In genomic region chr8:4677265-4678217, GRCm38 (mm10) we compare ENCODE assay signal across 8 mouse cellular contexts.
DNase-seq lines count a peak whose midpoint lies in the region; ATAC-seq and TF ChIP-seq lines count a peak whose summit lies in the region.

No protein-coding gene starts in this region.

- H3K9me3 ChIP-seq in forebrain, embryonic 10.5 days = peaks cover 28% of the 10 kb centered on the region
- no peaks in the 10 kb centered on the region for H3K9me3 ChIP-seq in heart, embryonic 15.5 days (replicated peaks)
- peaks cover 3% of the 10 kb centered on the region for H3K9me3 ChIP-seq in liver, embryonic 14.5 days (ENCODE audit: control insufficient read depth, low read length)
- H3K9me3 ChIP-seq in neural tube, embryonic 11.5 days (ENCODE audit: control insufficient read depth, low read length) = no peaks in the 10 kb centered on the region
- no peaks in the 10 kb centered on the region for H3K9me3 ChIP-seq in stomach, postnatal 0 days (ENCODE audit: control insufficient read depth, low read length)

- H3K27ac ChIP-seq in forebrain, embryonic 10.5 days = peak overlapping the region; percentile 95
- H3K27ac ChIP-seq in heart, embryonic 15.5 days = peak overlapping the region; percentile 98
- peak overlapping the region; percentile 81 for H3K27ac ChIP-seq in liver, embryonic 14.5 days
- H3K27ac ChIP-seq in neural tube, embryonic 11.5 days (ENCODE audit: low read depth, low read length) = peak overlapping the region; percentile 90
- H3K27ac ChIP-seq in stomach, postnatal 0 days (replicated peaks) = peak overlapping the region; percentile 98

- no peak; the same call in 1 of the 2 replicates for TF ChIP-seq CTCF in liver, embryonic 14.5 days (IDR thresholded peaks at IDR 0.05; ENCODE audit: low read depth)
- peak; percentile 41; the same call in 1 of the 2 replicates for TF ChIP-seq CTCF in stomach, postnatal 0 days (IDR thresholded peaks at IDR 0.05; ENCODE audit: low read depth)

- peak overlapping the region; percentile 72 for H3K4me3 ChIP-seq in forebrain, embryonic 10.5 days
- peak overlapping the region; percentile 83 for H3K4me3 ChIP-seq in heart, embryonic 15.5 days
- peak overlapping the region; percentile 71 to 88 for H3K4me3 ChIP-seq in liver, embryonic 14.5 days (ENCODE audit: insufficient read depth in 1 of 2, low read depth in 2 of 2, low read length in 2 of 2)
- peak overlapping the region; percentile 49 for H3K4me3 ChIP-seq in neural tube, embryonic 11.5 days (ENCODE audit: low read depth, low read length)
- H3K4me3 ChIP-seq in stomach, postnatal 0 days (ENCODE audit: low read depth, low read length) = peak overlapping the region; percentile 63

- DNase-seq in CD8-positive naive resting alpha-beta T cell, adult 2 months (ENCODE audit: low read depth in 2 of 2, low spot score in 2 of 2) = peak; percentile 94 to 96
- DNase-seq in c-Kit-positive CD71-negative TER-119-negative erythroid progenitor cells, embryonic 14.5 days (ENCODE audit: low read depth) = peak; percentile 88
- peak; percentile 97 for DNase-seq in forebrain, embryonic 10.5 days (ENCODE audit: extremely low spot score, low spot score)
- peak; percentile 99 for DNase-seq in kidney, postnatal 25 days
- DNase-seq in liver, embryonic 14.5 days (ENCODE audit: low read depth in 3 of 3, low spot score in 3 of 3) = peak; percentile 90 to 94 (median 92)
- peak; percentile 96 for DNase-seq in neural tube, embryonic 11.5 days (ENCODE audit: low spot score)
- DNase-seq in stomach, postnatal 0 days (ENCODE audit: low spot score) = peak; percentile 98

- under 1% methylated on average over 72 of the region's 72 CpGs for WGBS in forebrain, embryonic 10.5 days
- WGBS in heart, embryonic 15.5 days = under 1% methylated on average over 72 of the region's 72 CpGs
- under 1% methylated on average over 72 of the region's 72 CpGs for WGBS in liver, embryonic 14.5 days (ENCODE audit: insufficient replicate concordance)
- under 1% methylated on average over 72 of the region's 72 CpGs for WGBS in neural tube, embryonic 11.5 days
- WGBS in stomach, postnatal 0 days = under 1% methylated on average over 72 of the region's 72 CpGs

- TF ChIP-seq EP300 in liver, embryonic 14.5 days (IDR thresholded peaks at IDR 0.05; ENCODE audit: low read depth) = no peak
- no peak for TF ChIP-seq EP300 in stomach, postnatal 0 days (optimal IDR thresholded peaks at IDR 0.05)

- ATAC-seq in heart, embryonic 15.5 days (replicated peaks; ENCODE audit: insufficient number of reproducible peaks, insufficient read depth, low FRiP score, low read depth) = peak; percentile 94
- ATAC-seq in liver, embryonic 14.5 days (ENCODE audit: insufficient read depth) = peak; percentile 93
- peak; percentile 92 for ATAC-seq in neural tube, embryonic 11.5 days (ENCODE audit: insufficient read depth, low FRiP score, low TSS enrichment)
- ATAC-seq in stomach, postnatal 0 days (ENCODE audit: low FRiP score, low TSS enrichment) = peak; percentile 96

- H3K4me2 ChIP-seq in heart, embryonic 15.5 days = peak overlapping the region; percentile 74
- peak overlapping the region; percentile 89 for H3K4me2 ChIP-seq in liver, embryonic 14.5 days (ENCODE audit: low read depth)
- peak overlapping the region; percentile 52 for H3K4me2 ChIP-seq in neural tube, embryonic 11.5 days (ENCODE audit: low read depth)
- H3K4me2 ChIP-seq in stomach, postnatal 0 days (replicated peaks; ENCODE audit: low read depth) = peak overlapping the region; percentile 64

- no peaks in the 10 kb centered on the region for H3K27me3 ChIP-seq in forebrain, embryonic 10.5 days (ENCODE audit: poor library complexity, severe bottlenecking)
- H3K27me3 ChIP-seq in heart, embryonic 15.5 days = no peaks in the 10 kb centered on the region
- H3K27me3 ChIP-seq in liver, embryonic 14.5 days (ENCODE audit: control insufficient read depth, insufficient read depth, low read length) = no peaks in the 10 kb centered on the region
- H3K27me3 ChIP-seq in neural tube, embryonic 11.5 days (ENCODE audit: control insufficient read depth, insufficient read depth, low read length) = no peaks in the 10 kb centered on the region
- H3K27me3 ChIP-seq in stomach, postnatal 0 days (ENCODE audit: control insufficient read depth, insufficient read depth, low read length) = no peaks in the 10 kb centered on the region

- H3K4me1 ChIP-seq in forebrain, embryonic 10.5 days = peaks cover 6% of the 10 kb centered on the region
- peaks cover 3% of the 10 kb centered on the region; the same call in 1 of the 2 replicates for H3K4me1 ChIP-seq in heart, embryonic 15.5 days (replicated peaks)
- H3K4me1 ChIP-seq in liver, embryonic 14.5 days (replicated peaks; ENCODE audit: control insufficient read depth in 2 of 2, insufficient read depth in 2 of 2, low read length in 1 of 2) = peaks cover 5% of the 10 kb centered on the region in 2 experiments; a peak in 2 of 4 replicates
- H3K4me1 ChIP-seq in neural tube, embryonic 11.5 days (ENCODE audit: control insufficient read depth, insufficient read depth, low read length) = no peaks in the 10 kb centered on the region
- H3K4me1 ChIP-seq in stomach, postnatal 0 days (replicated peaks; ENCODE audit: control insufficient read depth, insufficient read depth) = no peaks in the 10 kb centered on the region

- H3K9ac ChIP-seq in heart, embryonic 15.5 days = peak overlapping the region; percentile 73
- peak overlapping the region; percentile 71 for H3K9ac ChIP-seq in liver, embryonic 14.5 days (replicated peaks)
- peak overlapping the region; percentile 79 for H3K9ac ChIP-seq in neural tube, embryonic 11.5 days (ENCODE audit: low read length)
- H3K9ac ChIP-seq in stomach, postnatal 0 days (ENCODE audit: low read length) = peak overlapping the region; percentile 78

- 0 out of 2 replicates have a peak, but pooled peaks cover 3% of the 10 kb centered on the region for H3K36me3 ChIP-seq in forebrain, embryonic 10.5 days (replicated peaks)
- H3K36me3 ChIP-seq in heart, embryonic 15.5 days = no peaks in the 10 kb centered on the region
- no peaks in the 10 kb centered on the region for H3K36me3 ChIP-seq in liver, embryonic 14.5 days (replicated peaks; ENCODE audit: control insufficient read depth, insufficient read depth, low read depth)
- no peaks in the 10 kb centered on the region for H3K36me3 ChIP-seq in neural tube, embryonic 11.5 days (ENCODE audit: control insufficient read depth, insufficient read depth, low read length)
- no peaks in the 10 kb centered on the region for H3K36me3 ChIP-seq in stomach, postnatal 0 days (ENCODE audit: control insufficient read depth, insufficient read depth, low read length)

Comparison
In these comparisons a context has a peak if more than half of its experiments do, and no peak if none do; other contexts are left out.
1. Peak in every context shown above with its lines: DNase-seq, ATAC-seq, H3K4me3 ChIP-seq and H3K27ac ChIP-seq.